Comparison of ENCODE assay signal across 15 mouse cellular contexts in genomic region chr6:8048216-8048615, GRCm38 (mm10).
"Had no signal": no experiment of that assay in that cellular context is flagged by ENCODE, and none has a peak within 500 bp of the region (broad histone marks: within the 10 kb centered on the region; RNA-seq: fewer than 3 reads in every experiment).

No protein-coding gene starts in this region.

- H3K36me3 ChIP-seq: neural tube, embryonic 15.5 days; stomach, embryonic 15.5 days had no signal

- H3K27ac ChIP-seq: neural tube, embryonic 15.5 days; stomach, embryonic 15.5 days; stomach, postnatal 0 days had no signal

- H3K9ac ChIP-seq: neural tube, embryonic 15.5 days; stomach, embryonic 15.5 days had no signal

- DNase-seq: retina, postnatal 1 day; right cerebral cortex, adult 18-20 months; right cerebral cortex, postnatal 14 days; right cerebral cortex, postnatal 25 days; right cerebral cortex, postnatal 4 days; spleen, adult 18-20 months; thymus, adult 18-20 months; thymus, adult 2 months; thymus, postnatal 14 days; thymus, postnatal 25 days; thymus, postnatal 36 days; thymus, postnatal 4 days had no signal

- H3K4me3 ChIP-seq: neural tube, embryonic 15.5 days; stomach, embryonic 15.5 days had no signal

- H3K4me1 ChIP-seq: neural tube, embryonic 15.5 days had no signal

- H3K27me3 ChIP-seq: neural tube, embryonic 15.5 days; stomach, embryonic 15.5 days had no signal

- H3K4me2 ChIP-seq: neural tube, embryonic 15.5 days; stomach, embryonic 15.5 days had no signal

- H3K9me3 ChIP-seq: neural tube, embryonic 15.5 days; stomach, embryonic 15.5 days had no signal
